Mouse (Mus musculus): Measurements from ENCODE around the gene Dcbld1.
"Not testable (repeated sequence)": the region's sequence is repeated elsewhere in the genome, so short reads cannot be mapped to it uniquely, and the experiment has no call there.

Gene Dcbld1

GRCm38 (mm10) chr10:52309196-52309595 is 75.8 kb downstream of the Dcbld1 start:
- DNase-seq, result no peak

DNA sequence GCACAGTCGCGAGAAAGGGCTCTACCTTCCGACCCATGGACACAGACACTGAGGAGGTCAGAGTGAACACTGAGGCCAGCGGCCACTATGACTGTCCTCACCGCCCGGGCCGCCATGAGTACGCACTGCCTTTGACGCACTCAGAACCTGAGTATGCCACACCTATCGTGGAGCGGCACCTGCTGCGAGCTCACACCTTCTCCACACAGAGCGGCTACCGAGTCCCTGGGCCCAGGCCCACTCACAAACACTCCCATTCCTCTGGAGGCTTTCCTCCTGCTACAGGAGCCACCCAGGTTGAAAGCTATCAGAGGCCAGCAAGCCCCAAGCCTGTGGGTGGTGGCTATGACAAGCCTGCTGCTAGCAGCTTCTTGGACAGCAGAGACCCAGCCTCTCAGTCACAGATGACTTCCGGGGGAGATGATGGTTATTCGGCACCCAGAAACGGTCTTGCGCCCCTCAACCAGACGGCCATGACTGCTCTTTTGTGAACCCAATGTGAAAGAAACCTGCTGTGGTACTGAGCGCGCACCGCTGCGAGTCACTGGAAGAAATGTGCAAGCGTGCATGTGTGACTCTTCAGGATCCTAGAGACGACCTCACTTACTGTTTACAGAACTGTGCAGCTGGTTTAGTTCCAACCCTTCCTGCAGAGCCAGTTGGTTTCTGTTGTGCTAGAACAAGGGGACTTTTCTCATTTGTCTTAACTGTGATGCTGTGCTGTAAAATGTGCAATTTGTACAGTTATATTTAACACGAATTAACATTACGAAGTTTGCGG is 86.3 kb downstream of the Dcbld1 start:
- DNase-seq, result no peak

- no peak for DNase-seq
These were observed 88.5 kb downstream of the Dcbld1 start for GRCm38 (mm10) chr10:52321918-52322317.

DNA sequence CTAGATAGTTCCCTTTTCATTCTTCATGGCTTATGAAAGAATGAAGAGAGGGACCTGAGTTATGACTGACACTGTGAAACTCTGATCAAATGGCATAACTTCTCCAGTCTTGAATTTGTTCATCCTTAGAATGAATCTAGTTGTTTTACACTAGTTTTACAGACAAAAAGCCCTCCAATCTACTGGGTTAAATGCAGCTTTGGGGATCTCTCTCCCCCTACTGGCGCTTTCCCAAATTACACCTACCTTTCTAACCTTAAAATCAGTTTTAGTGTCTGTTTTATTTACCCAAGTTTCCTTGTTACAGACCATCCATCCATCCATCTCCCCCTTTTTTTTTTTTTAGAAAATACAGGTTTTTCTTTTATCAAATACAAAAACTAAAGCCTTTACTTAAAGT is 97.6 kb downstream of the Dcbld1 start:
- peak; percentile 42 for DNase-seq

DNA sequence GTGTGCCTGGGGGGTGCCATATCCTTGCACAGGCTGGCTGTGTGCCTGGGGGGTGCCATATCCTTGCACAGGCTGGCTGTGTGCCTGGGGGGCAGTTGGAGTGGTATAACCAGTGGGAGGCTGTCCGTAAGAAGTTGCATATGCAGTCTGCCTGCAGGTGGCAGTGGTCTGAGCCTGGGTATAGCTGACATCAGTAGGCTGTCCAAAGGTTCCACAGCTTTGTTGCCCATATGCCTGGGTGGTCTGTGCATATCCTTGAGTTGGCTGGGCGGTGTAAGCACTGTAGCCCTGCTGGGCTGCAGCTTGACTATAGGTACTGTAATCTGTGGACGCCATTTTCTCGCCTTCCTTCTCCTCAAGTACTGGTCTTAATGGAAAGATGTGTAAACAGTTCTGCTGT is 109.9 kb downstream of the Dcbld1 start:
- DNase-seq, result not testable (repeated sequence)

GRCm38 (mm10) chr10:52353184-52353583 is 119.8 kb downstream of the Dcbld1 start:
- no peak for DNase-seq

GRCm38 (mm10) chr10:52358467-52358866 is 125.0 kb downstream of the Dcbld1 start, which contains the start of gene Gm26741:
Gene Gm26741, plus strand, starts transcription at chr10:52358767.
- DNase-seq, result no peak

DNA sequence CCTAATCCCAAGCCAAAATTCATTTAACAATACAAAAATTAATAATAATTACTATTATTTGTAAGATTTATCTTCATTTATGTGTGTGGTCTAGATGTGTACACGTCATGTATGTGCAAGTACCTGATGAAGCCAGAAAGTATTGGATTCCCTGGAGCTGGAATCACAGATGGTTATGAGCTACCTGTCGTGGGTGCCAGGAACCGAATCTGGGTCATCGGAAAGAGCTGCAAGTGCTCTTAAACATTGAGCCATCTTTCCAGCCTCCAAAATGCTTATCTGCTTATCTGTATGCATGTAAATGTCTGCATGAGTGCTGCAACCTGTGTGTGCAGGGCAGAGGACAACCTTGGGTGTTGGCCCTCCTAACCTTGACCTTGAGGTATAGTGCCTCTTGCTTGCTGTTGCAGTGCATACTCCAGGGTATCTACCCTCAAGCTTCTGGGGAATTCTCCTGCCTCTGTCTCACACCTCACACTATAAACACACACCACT is 126.9 kb downstream of the Dcbld1 start:
- no peak for DNase-seq

DNA sequence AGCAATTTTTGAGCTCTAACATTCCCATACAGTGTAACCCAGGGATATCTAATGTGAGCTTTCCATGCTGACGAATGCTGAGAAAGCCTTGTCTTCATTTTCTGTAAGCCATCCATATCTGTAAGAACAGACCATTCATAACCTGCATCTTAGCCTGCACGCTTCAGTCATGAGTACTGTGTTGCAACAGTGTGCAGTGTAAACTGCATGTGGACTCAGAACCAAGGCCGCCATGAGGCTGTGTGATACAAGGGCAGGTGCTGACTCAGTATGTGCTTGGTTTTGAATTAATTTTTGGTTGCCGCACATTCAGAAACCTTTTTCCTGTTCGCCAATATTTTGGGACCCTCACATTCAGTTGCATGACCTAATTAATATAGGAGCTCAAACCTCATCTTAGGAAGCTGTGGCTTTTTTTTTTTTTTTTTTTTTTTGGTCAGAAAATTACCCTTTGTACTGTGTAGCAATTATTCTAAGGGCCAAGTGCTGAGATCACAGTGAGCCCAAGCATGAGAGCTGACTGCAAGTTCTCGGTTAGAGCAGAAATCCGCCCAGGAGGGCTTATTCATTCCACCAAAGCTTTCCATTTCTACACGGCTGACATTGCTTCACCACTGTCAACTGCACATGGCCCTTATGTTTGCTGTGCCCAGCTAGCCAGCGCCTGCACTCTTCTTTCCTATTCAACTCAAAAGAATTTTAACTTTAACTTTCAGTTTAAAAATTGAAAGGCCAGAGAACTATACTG is 127.6 kb downstream of the Dcbld1 start:
- DNase-seq, result no peak

- DNase-seq, result no peak
These were observed 135.0 kb downstream of the Dcbld1 start for GRCm38 (mm10) chr10:52368376-52368775.

Measured in right cerebral cortex, postnatal 14 days (tissue).